Mouse (Mus musculus): Measurements from ENCODE around the gene Gm1527.
"Not testable (repeated sequence)": the region's sequence is repeated elsewhere in the genome, so short reads cannot be mapped to it uniquely, and the experiment has no call there.

Gm1527 gene

DNA sequence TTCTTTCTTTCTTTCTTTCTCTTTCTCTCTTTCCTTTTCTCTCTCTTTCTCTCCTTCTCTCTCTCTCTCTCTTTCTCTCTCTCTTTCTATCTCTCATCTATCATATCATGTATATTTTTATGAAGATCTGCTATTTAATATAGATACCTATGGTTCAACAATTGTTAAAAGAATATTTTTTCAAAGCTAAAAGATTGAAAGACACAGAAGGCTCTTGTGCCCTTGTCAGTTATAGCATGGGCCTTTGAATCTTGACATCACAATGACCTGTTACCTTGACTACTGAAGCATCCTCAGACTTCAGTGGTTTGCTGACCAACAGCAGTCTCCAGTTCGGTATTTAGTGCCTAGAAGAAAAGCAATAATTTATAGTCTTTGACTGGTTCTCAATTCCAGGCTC, at the start of gene Gm1527:
Gm1527 (plus strand) TSS at position 301 of the 400 bp plus-strand sequence.
- DNase-seq: no peak

- DNase-seq: no peak
Observed at GRCm38 (mm10) chr3:28843231-28843630, 49.2 kb upstream of the Gm1527 start.

DNA sequence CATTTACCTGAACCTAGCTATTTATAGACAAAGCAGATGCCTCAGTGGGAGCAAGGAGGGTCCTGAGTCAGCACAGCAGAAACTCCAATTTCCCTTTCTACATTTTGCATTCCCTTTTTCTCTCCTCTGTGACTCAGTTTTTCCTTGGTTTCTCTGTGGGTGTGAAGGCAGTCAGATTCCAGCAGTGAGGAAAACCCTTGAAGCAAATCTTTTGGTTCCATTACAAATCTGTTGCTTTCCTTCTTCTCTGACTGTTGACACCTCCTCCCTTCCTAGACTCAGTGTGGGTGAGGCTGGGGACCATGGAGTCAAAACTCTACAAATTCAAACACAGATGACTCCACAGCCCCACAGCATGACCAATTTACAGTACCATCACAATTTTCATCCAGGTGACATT, 45.3 kb upstream of the Gm1527 start:
- DNase-seq: no peak

DNA sequence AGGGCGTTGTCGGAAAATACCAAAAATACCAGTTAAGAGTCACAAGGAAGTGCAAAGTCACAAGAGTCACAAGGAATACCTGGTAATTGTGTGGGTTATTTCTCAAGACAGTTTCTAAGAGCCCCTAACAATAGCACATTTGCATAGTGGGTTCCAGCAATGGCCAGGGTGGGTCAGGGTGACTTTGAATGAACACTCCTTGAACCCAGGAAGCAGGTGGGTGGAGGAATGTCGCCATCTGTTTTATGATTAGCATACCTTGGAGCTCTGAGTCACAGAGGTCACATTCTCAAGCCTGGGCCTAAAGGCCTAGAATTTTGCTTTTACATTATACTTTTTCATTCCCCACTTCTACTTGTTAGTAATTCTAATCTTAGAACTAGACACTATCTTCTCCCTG, 40.2 kb upstream of the Gm1527 start:
- DNase-seq: not testable (repeated sequence)

DNA sequence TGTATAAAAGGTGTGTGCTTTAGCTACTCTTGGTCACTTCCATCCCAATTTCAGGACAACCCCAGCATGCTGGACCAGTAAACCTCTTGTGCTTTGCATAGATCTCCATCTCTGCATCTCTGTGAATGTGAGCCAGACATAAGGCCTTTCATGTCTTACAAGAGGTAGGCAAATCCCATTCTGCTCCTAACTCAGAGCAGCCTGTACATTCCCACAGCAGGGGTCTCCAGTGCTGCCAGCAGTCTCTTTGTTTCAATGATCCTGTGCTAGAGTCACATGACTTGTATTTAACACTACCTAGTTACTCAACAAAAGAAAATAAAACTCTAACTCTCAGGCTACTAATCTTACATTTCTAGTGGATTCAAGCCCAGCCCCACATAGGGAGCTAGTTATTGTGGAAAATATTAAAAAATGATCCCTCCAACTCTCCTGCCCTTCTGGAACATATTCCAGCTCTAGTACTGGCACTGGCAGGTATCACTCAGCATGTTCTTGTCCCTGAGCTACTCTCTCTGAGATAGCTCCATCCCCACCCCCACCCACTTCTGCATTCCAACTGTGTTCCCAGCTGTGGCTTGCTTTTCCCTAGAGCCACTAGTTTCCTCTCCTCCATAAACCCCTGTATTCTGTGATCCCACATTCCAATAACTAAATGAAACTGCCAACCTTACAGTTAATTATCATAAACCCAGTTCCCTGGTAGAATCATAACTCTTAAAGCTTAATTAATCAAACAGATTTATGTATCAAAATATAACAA, 32.6 kb upstream of the Gm1527 start:
- DNase-seq: not testable (repeated sequence)

DNA sequence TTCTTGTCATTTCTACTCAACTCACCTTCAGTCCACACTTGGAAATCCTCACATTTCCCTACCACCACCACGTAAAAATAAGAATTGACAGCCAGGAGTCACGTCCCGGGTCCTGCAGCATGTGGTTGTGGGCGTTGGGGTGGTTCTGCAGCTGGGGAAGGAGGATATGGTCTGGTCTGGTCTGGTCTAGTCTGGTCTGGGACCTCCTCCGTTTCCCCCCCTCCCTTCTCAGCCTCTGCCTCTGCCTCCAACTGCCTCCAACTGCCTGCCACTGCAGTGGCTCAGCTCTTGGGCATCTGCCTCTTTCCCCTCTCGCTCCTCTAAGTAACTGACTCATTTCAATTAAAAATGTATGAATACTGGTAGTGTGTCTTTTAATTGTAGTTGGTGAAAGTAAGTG, 4.5 kb downstream of the Gm1527 start:
- not testable (repeated sequence) for DNase-seq

DNA sequence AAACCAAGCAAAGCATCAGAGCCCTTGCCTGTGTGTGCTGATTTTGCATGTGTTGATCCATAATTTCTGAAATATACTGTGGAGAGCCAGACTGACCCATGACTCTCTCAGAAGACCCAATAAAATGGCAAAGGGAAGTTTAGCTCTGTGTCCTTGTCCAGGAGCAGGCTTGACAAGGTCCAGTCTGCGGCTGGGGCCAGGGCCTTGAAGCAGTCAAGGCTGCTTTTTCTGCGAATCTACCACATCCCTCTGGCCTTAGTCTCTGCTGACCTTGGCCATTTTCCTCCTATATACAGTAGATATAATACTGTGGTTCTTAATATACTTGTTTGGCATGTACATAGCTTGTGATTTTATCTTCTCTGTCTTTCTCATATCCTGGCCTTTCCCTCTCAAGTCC, 73.5 kb downstream of the Gm1527 start:
- no peak for DNase-seq

GRCm38 (mm10) chr3:28968851-28969250, 76.4 kb downstream of the Gm1527 start:
- no peak for DNase-seq
